Mouse (Mus musculus): ENCODE data around the gene Tbc1d2.

- TF ChIP-seq CTCF (IDR thresholded peaks at IDR 0.05; ENCODE audit: low read depth, low read length) (no peak), POLR2A (IDR thresholded peaks at IDR 0.05; ENCODE audit: borderline replicate concordance, low read depth, low read length) (no peak)
These were observed 24.9 kb downstream of the Tbc1d2 start for GRCm38 (mm10) chr4:46625101-46625500.
